Mouse (Mus musculus): ENCODE data around the gene Gm10197. TPM values are rescaled to one million over a fixed set of nuclear protein-coding genes. Genes with fewer than 3 reads are reported as not detected.
A peak's percentile ranks its signal among the peaks of the same experiment; 100 is the strongest.

Gm10197 gene
- total and polyA plus RNA-seq, 2 experiments from 2014 or later: not detected

GRCm38 (mm10) chr19:53392781-53393343 is 21.3 kb upstream of the Gm10197 start:
- 61% methylated on average over 8 of the region's 8 CpGs for WGBS

GRCm38 (mm10) chr19:53391787-53392186 is 20.2 kb upstream of the Gm10197 start:
- ATAC-seq (ENCODE audit: insufficient read depth, low read depth) (no peak), DNase-seq (ENCODE audit: low spot score) (no peak)
- 83% methylated on average over 5 of the region's 5 CpGs for WGBS
- Histone ChIP-seq H3K27ac (ENCODE audit: low read depth) (peak overlapping the region; percentile 89; the same call in 1 of the 2 replicates), H3K9me3 (replicated peaks; ENCODE audit: control insufficient read depth, low read length) (no peaks in the 10 kb centered on the region), H3K9ac (replicated peaks; ENCODE audit: low read depth, low read length) (0 out of 2 replicates have a peak overlapping the region, but pooled peaks have one; percentile 65), H3K4me1 (ENCODE audit: control insufficient read depth, insufficient read depth) (peaks cover 10% of the 10 kb centered on the region; the same call in 1 of the 2 replicates), H3K4me2 (ENCODE audit: low read depth, low read length) (peak overlapping the region; percentile 85), H3K4me3 (ENCODE audit: low read depth, low read length) (no peak overlapping the region), H3K27me3 (ENCODE audit: control insufficient read depth, insufficient read depth, low read length) (no peaks in the 10 kb centered on the region), H3K36me3 (replicated peaks; ENCODE audit: control insufficient read depth, insufficient read depth, low read length) (peaks cover 23% of the 10 kb centered on the region)
- TF ChIP-seq EP300 (IDR thresholded peaks at IDR 0.05; ENCODE audit: low read depth): no peak
- TF ChIP-seq CTCF (IDR thresholded peaks at IDR 0.05; ENCODE audit: low read depth): no peak

More at GRCm38 (mm10) chr19:53392781-53393343, 21.3 kb upstream of the Gm10197 start:
- DNase-seq (ENCODE audit: low spot score) (no peak), ATAC-seq (ENCODE audit: insufficient read depth, low read depth) (no peak)
- Histone ChIP-seq H3K27me3 (ENCODE audit: control insufficient read depth, insufficient read depth, low read length) (no peaks in the 10 kb centered on the region), H3K36me3 (replicated peaks; ENCODE audit: control insufficient read depth, insufficient read depth, low read length) (peaks cover 12% of the 10 kb centered on the region), H3K9me3 (replicated peaks; ENCODE audit: control insufficient read depth, low read length) (no peaks in the 10 kb centered on the region), H3K4me1 (ENCODE audit: control insufficient read depth, insufficient read depth) (peaks cover 10% of the 10 kb centered on the region; the same call in 1 of the 2 replicates), H3K27ac (ENCODE audit: low read depth) (no peak overlapping the region), H3K4me2 (ENCODE audit: low read depth, low read length) (no peak overlapping the region), H3K9ac (replicated peaks; ENCODE audit: low read depth, low read length) (no peak overlapping the region), H3K4me3 (ENCODE audit: low read depth, low read length) (no peak overlapping the region)
- TF ChIP-seq EP300 (IDR thresholded peaks at IDR 0.05; ENCODE audit: low read depth): no peak

GRCm38 (mm10) chr19:53391386-53391785 is 19.8 kb upstream of the Gm10197 start:
- Histone ChIP-seq H3K4me2 (ENCODE audit: low read depth, low read length) (peak overlapping the region; percentile 85), H3K27ac (ENCODE audit: low read depth) (peak overlapping the region; percentile 89), H3K9me3 (replicated peaks; ENCODE audit: control insufficient read depth, low read length) (no peaks in the 10 kb centered on the region), H3K9ac (replicated peaks; ENCODE audit: low read depth, low read length) (peak overlapping the region; percentile 65), H3K36me3 (replicated peaks; ENCODE audit: control insufficient read depth, insufficient read depth, low read length) (peaks cover 26% of the 10 kb centered on the region), H3K4me3 (ENCODE audit: low read depth, low read length) (peak overlapping the region; percentile 100), H3K4me1 (ENCODE audit: control insufficient read depth, insufficient read depth) (peaks cover 10% of the 10 kb centered on the region; the same call in 1 of the 2 replicates), H3K27me3 (ENCODE audit: control insufficient read depth, insufficient read depth, low read length) (no peaks in the 10 kb centered on the region)
- 42% methylated on average over 8 of the region's 8 CpGs for WGBS
- no peak for TF ChIP-seq CTCF (IDR thresholded peaks at IDR 0.05; ENCODE audit: low read depth)
- TF ChIP-seq EP300 (IDR thresholded peaks at IDR 0.05; ENCODE audit: low read depth): no peak
- ATAC-seq (ENCODE audit: insufficient read depth, low read depth) (no peak), DNase-seq (ENCODE audit: low spot score) (no peak)

- DNase-seq (ENCODE audit: low spot score) (peak; percentile 100), ATAC-seq (ENCODE audit: insufficient read depth, low read depth) (peak; percentile 97)
- WGBS: under 1% methylated on average over 48 of the region's 48 CpGs
- Histone ChIP-seq H3K4me1 (ENCODE audit: control insufficient read depth, insufficient read depth) (peaks cover 10% of the 10 kb centered on the region; the same call in 1 of the 2 replicates), H3K9ac (replicated peaks; ENCODE audit: low read depth, low read length) (peak within 1 kb of the TSS; percentile 99), H3K4me2 (ENCODE audit: low read depth, low read length) (peak within 1 kb of the TSS; percentile 90), H3K36me3 (replicated peaks; ENCODE audit: control insufficient read depth, insufficient read depth, low read length) (peaks cover 34% of the 10 kb centered on the region), H3K4me3 (ENCODE audit: low read depth, low read length) (peak within 1 kb of the TSS; percentile 100), H3K9me3 (replicated peaks; ENCODE audit: control insufficient read depth, low read length) (no peaks in the 10 kb centered on the region), H3K27ac (ENCODE audit: low read depth) (peak within 1 kb of the TSS; percentile 100), H3K27me3 (ENCODE audit: control insufficient read depth, insufficient read depth, low read length) (no peaks in the 10 kb centered on the region)
- TF ChIP-seq EP300 (IDR thresholded peaks at IDR 0.05; ENCODE audit: low read depth) (peak; percentile 81), CTCF (IDR thresholded peaks at IDR 0.05; ENCODE audit: low read depth) (no peak)
These were observed 19.0 kb upstream of the Gm10197 start, which contains the start of gene Smndc1 for GRCm38 (mm10) chr19:53390495-53391007. Smndc1 (minus strand) TSS chr19:53390578.

- peak overlapping the region; percentile 90 for H3K4me2 ChIP-seq (ENCODE audit: low read depth, low read length)
- H3K27me3 ChIP-seq (ENCODE audit: control insufficient read depth, insufficient read depth, low read length): no peaks in the 10 kb centered on the region
- H3K4me3 ChIP-seq (ENCODE audit: low read depth, low read length): peak overlapping the region; percentile 100
- ATAC-seq (ENCODE audit: insufficient read depth, low read depth) (peak; percentile 74), DNase-seq (ENCODE audit: low spot score) (peak; percentile 64)
- peak overlapping the region; percentile 100 for H3K27ac ChIP-seq (ENCODE audit: low read depth)
- H3K9me3 ChIP-seq (replicated peaks; ENCODE audit: control insufficient read depth, low read length): no peaks in the 10 kb centered on the region
- H3K4me1 ChIP-seq (ENCODE audit: control insufficient read depth, insufficient read depth): peaks cover 10% of the 10 kb centered on the region; the same call in 1 of the 2 replicates
- no peak for TF ChIP-seq CTCF (IDR thresholded peaks at IDR 0.05; ENCODE audit: low read depth)
- TF ChIP-seq EP300 (IDR thresholded peaks at IDR 0.05; ENCODE audit: low read depth): no peak
- under 1% methylated on average over 59 of the region's 59 CpGs for WGBS
- H3K9ac ChIP-seq (replicated peaks; ENCODE audit: low read depth, low read length): peak overlapping the region; percentile 99
- H3K36me3 ChIP-seq (replicated peaks; ENCODE audit: control insufficient read depth, insufficient read depth, low read length): peaks cover 36% of the 10 kb centered on the region
These were observed 18.4 kb upstream of the Gm10197 start for GRCm38 (mm10) chr19:53389851-53390431.
